Mouse (Mus musculus) erythroblast, embryonic 14.5 days (primary cell): ENCODE results near the gene Atxn1.

Experiments used
- GATA1 ChIP-seq: IDR thresholded peaks from 2 replicates; pipeline ENCODE4 v1.6.1; 2012; ENCODE audit warnings: low read length, inconsistent platforms, mixed read lengths
- TAL1 ChIP-seq: IDR thresholded peaks from 3 replicates; pipeline ENCODE4 v1.6.1; 2012; ENCODE audit warnings: low read length, inconsistent platforms, mixed read lengths

- TF ChIP-seq TAL1 (no peak), GATA1 (no peak)
These were observed 13.7 kb downstream of the Atxn1 start for GRCm38 (mm10) chr13:45951071-45951645.
